Mouse (Mus musculus) midbrain, postnatal 0 days (tissue): ENCODE measurements at regions not wholly inside any gene's neighbourhood (a gene's known extent, or its start where the extent isn't known, plus 50 kb on each side); places are given as distances from the start of the nearest gene placed in this dataset.

Experiments used
- ATAC-seq: fragments of 200-750 bp; cut with Nextera tagmentation; 2 replicates; pipeline ENCODE4 v1.8.0; 2017; ENCODE audit warnings: moderate number of reproducible peaks, mild to moderate bottlenecking, moderate TSS enrichment, moderate library complexity; ENCODE audit not compliant: low FRiP score
- DNase-seq: peaks from one replicate; pipeline ENCODE4 v3.0.0-alpha.2; 2015; ENCODE audit warnings: low spot score
- H3K27ac ChIP-seq: fragments of 300-500 bp; sonication (generic); 2 replicates; pipeline ENCODE4 v1.5.1; 2014; ENCODE audit warnings: low read depth, mild to moderate bottlenecking, low read length, mixed read lengths
- H3K27me3 ChIP-seq: fragments of 300-500 bp; sonication (generic); 2 replicates; pipeline ENCODE4 v1.6.1; 2014; ENCODE audit warnings: low read length, control low read depth, mixed read lengths; ENCODE audit not compliant: insufficient read depth
- H3K36me3 ChIP-seq: fragments of 300-500 bp; sonication (generic); 2 replicates; pipeline ENCODE4 v1.6.1; 2014; ENCODE audit warnings: low read length, control low read depth, mixed read lengths; ENCODE audit not compliant: insufficient read depth
- H3K4me1 ChIP-seq: fragments of 300-500 bp; sonication (generic); 2 replicates; pipeline ENCODE4 v1.6.1; 2014; ENCODE audit warnings: mild to moderate bottlenecking, control low read depth, antibody characterized with exemption, low read length, mixed read lengths; ENCODE audit not compliant: insufficient read depth
- H3K4me2 ChIP-seq: fragments of 300-500 bp; sonication (generic); 2 replicates; pipeline ENCODE4 v1.6.1; 2014; ENCODE audit warnings: low read depth, mild to moderate bottlenecking, low read length, mixed read lengths; ENCODE audit not compliant: poor library complexity, severe bottlenecking
- H3K4me3 ChIP-seq: fragments of 300-500 bp; sonication (generic); 2 replicates; pipeline ENCODE4 v1.5.1; 2014; ENCODE audit warnings: low read depth, mild to moderate bottlenecking, low read length, moderate library complexity
- H3K9ac ChIP-seq: fragments of 300-500 bp; sonication (generic); replicated peaks from 2 replicates; pipeline ENCODE4 v1.6.1; 2014; ENCODE audit warnings: mild to moderate bottlenecking, low read length, moderate library complexity, mixed read lengths; ENCODE audit not compliant: poor library complexity, severe bottlenecking
- H3K9me3 ChIP-seq: fragments of 300-500 bp; sonication (generic); 2 replicates; pipeline ENCODE4 v1.6.1; 2016; ENCODE audit warnings: low read length, control low read depth
- CTCF ChIP-seq: IDR thresholded peaks from 2 replicates; pipeline ENCODE4 v1.5.1; 2016; ENCODE audit warnings: antibody characterized with exemption, mild to moderate bottlenecking
- WGBS: fragments of 180-500 bp; shearing (Covaris S2); extraction: QIAGEN DNeasy Blood & Tissue Kit; methylation state at CpG from one replicate; pipeline ENCODE4 v1.1.7; 2014; 5-methylcytosine and 5-hydroxymethylcytosine counted together

DNA sequence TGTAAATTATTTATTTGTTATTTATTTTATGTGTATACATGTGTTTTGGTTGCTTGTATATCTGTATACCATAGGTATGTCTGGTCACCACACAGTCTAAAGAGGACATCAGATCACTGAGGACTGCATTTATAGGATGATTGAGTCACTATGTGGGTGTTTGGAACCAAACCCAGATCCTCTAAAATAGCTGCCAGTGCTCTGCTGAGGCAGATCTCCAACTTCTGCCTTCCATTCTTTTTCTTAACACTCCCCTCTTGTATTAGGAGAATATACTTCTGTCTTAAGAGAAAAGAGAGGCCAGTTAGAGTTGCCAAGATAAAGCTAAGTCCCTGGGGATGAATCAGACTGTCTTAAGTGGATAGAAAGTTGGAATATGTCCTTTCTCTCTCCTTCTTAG lies 424.2 kb downstream of the Cntn6 start:
- no peak overlapping the region for H3K27ac ChIP-seq
- ATAC-seq (no peak), DNase-seq (no peak)
- no peaks in the 10 kb centered on the region for H3K4me1 ChIP-seq
- no peak overlapping the region for H3K9ac ChIP-seq
- no peaks in the 10 kb centered on the region for H3K9me3 ChIP-seq
- H3K36me3 ChIP-seq, result no peaks in the 10 kb centered on the region
- no peak overlapping the region for H3K4me3 ChIP-seq
- H3K27me3 ChIP-seq, result no peaks in the 10 kb centered on the region
- H3K4me2 ChIP-seq, result no peak overlapping the region
- TF ChIP-seq CTCF, result no peak

DNA sequence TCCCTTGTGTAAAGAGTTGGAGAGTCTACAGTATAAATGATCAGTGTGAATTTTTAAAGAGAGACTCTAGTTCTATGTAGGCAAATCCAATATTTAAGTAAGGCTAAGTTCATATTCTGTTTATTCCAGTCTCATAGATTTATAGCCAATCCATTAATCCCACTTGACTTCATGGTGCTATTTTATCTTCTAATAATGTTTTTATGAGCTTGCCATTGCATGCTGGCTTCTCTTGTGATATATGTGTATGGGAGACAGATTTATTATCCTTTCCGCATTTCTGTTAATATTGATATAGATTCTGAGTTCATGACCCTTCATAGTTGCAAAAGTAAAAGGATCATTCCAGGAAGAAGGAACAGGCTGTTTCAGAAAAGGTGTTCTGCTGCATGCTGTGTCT lies 430.0 kb downstream of the Cntn6 start:
- no peak for DNase-seq
- no peak for ATAC-seq
- Histone ChIP-seq H3K4me1 (no peaks in the 10 kb centered on the region), H3K9ac (no peak overlapping the region), H3K27ac (no peak overlapping the region), H3K27me3 (no peaks in the 10 kb centered on the region), H3K4me2 (no peak overlapping the region), H3K9me3 (no peaks in the 10 kb centered on the region), H3K36me3 (no peaks in the 10 kb centered on the region), H3K4me3 (no peak overlapping the region)
- no peak for TF ChIP-seq CTCF
- WGBS, result 89% methylated on average over 1 of the region's 1 CpGs

- no peaks in the 10 kb centered on the region for H3K36me3 ChIP-seq
- H3K9ac ChIP-seq, result no peak overlapping the region
- no peak for TF ChIP-seq CTCF
- DNase-seq, result no peak
- H3K4me1 ChIP-seq, result no peaks in the 10 kb centered on the region
- H3K27me3 ChIP-seq, result no peaks in the 10 kb centered on the region
- no peak overlapping the region for H3K27ac ChIP-seq
- no peak overlapping the region for H3K4me2 ChIP-seq
- H3K4me3 ChIP-seq, result no peak overlapping the region
- ATAC-seq, result no peak
- H3K9me3 ChIP-seq, result no peaks in the 10 kb centered on the region
These were observed 433.5 kb downstream of the Cntn6 start for GRCm38 (mm10) chr6:104926088-104926487.

- no peak overlapping the region for H3K4me3 ChIP-seq
- H3K9me3 ChIP-seq, result no peaks in the 10 kb centered on the region
- H3K9ac ChIP-seq, result no peak overlapping the region
- no peak for TF ChIP-seq CTCF
- WGBS, result 59% methylated on average over 5 of the region's 5 CpGs
- H3K4me1 ChIP-seq, result no peaks in the 10 kb centered on the region
- DNase-seq, result peak; percentile 3
- ATAC-seq, result no peak
- H3K4me2 ChIP-seq, result no peak overlapping the region
- H3K27ac ChIP-seq, result no peak overlapping the region
- H3K36me3 ChIP-seq, result no peaks in the 10 kb centered on the region
- no peaks in the 10 kb centered on the region for H3K27me3 ChIP-seq
These were observed 437.7 kb downstream of the Cntn6 start for GRCm38 (mm10) chr6:104930284-104930683.

DNA sequence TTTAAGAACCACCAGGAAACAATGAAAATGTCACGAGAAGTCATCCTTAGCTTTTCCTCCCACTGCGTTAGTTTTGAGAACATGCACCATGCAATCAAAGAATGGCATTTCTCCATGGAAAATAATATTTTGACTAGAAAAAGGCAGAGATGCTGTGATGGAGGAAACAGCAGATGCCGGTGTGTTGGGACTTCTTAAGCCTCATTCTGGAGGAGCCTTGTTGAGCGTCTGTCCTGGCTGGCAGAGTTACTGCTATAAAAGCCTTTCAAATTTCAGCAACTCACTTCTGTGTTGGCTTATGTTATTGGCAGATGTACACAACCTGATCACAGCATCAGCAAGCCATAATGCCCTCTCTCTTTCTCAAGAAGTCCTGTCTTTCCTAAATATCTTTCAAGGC lies 439.6 kb downstream of the Cntn6 start:
- ATAC-seq (no peak), DNase-seq (no peak)
- no peaks in the 10 kb centered on the region for H3K4me1 ChIP-seq

GRCm38 (mm10) chr6:104939134-104939533 lies 446.5 kb downstream of the Cntn6 start:
- no peak overlapping the region for H3K4me3 ChIP-seq
- ATAC-seq (no peak), DNase-seq (no peak)
- no peak overlapping the region for H3K27ac ChIP-seq
- H3K4me2 ChIP-seq, result no peak overlapping the region
- TF ChIP-seq CTCF, result peak; percentile 52
- 89% methylated on average over 1 of the region's 1 CpGs for WGBS
- H3K27me3 ChIP-seq, result no peaks in the 10 kb centered on the region
- H3K9me3 ChIP-seq, result no peaks in the 10 kb centered on the region
- H3K4me1 ChIP-seq, result no peaks in the 10 kb centered on the region
- no peaks in the 10 kb centered on the region for H3K36me3 ChIP-seq
- no peak overlapping the region for H3K9ac ChIP-seq

More for the DNA sequence above, 439.6 kb downstream of the Cntn6 start:
- Histone ChIP-seq H3K27ac (no peak overlapping the region), H3K4me3 (no peak overlapping the region), H3K27me3 (no peaks in the 10 kb centered on the region), H3K4me2 (no peak overlapping the region), H3K9ac (no peak overlapping the region), H3K9me3 (no peaks in the 10 kb centered on the region), H3K36me3 (no peaks in the 10 kb centered on the region)
- no peak for TF ChIP-seq CTCF
- 92% methylated on average over 4 of the region's 4 CpGs for WGBS

- Histone ChIP-seq H3K4me2 (no peak overlapping the region), H3K27me3 (no peaks in the 10 kb centered on the region), H3K9ac (no peak overlapping the region), H3K4me3 (no peak overlapping the region), H3K9me3 (no peaks in the 10 kb centered on the region), H3K4me1 (no peaks in the 10 kb centered on the region), H3K36me3 (no peaks in the 10 kb centered on the region), H3K27ac (no peak overlapping the region)
- DNase-seq (no peak), ATAC-seq (no peak)
- TF ChIP-seq CTCF, result no peak
These were observed 481.9 kb downstream of the Cntn6 start for GRCm38 (mm10) chr6:104974517-104974916.
